Mouse (Mus musculus) 3134 (cell line): ENCODE data around the gene Pgls.
A peak's percentile ranks its signal among the peaks of the same experiment; 100 is the strongest.

Experiments used
- DNase-seq: peaks from one replicate; pipeline ENCODE4 v3.0.0-alpha.2; 2011; ENCODE audit warnings: low spot score; ENCODE audit not compliant: insufficient read length; ENCODE audit errors: extremely low read depth

The Pgls gene

DNA sequence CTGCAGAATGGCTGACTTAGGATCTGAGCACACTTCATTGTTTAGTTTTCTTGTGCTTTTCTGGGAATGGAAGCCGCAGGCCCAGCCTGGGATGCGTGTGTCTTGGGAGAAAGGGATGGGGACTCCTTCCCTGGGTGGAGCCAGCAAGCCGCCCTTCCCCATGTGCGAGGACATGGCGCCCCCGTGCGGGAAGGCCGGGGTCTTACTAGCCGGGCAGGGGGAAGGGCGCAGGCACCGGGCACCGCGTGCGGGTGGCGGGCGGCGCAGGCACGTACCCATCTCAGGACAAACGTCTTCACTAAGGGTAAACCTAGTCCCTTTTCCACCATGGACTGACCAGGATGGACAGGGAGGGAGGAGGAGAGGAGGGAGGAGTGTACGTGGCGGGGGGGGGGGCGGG, 41.2 kb downstream of the Pgls start:
- DNase-seq = peak; percentile 75

DNA sequence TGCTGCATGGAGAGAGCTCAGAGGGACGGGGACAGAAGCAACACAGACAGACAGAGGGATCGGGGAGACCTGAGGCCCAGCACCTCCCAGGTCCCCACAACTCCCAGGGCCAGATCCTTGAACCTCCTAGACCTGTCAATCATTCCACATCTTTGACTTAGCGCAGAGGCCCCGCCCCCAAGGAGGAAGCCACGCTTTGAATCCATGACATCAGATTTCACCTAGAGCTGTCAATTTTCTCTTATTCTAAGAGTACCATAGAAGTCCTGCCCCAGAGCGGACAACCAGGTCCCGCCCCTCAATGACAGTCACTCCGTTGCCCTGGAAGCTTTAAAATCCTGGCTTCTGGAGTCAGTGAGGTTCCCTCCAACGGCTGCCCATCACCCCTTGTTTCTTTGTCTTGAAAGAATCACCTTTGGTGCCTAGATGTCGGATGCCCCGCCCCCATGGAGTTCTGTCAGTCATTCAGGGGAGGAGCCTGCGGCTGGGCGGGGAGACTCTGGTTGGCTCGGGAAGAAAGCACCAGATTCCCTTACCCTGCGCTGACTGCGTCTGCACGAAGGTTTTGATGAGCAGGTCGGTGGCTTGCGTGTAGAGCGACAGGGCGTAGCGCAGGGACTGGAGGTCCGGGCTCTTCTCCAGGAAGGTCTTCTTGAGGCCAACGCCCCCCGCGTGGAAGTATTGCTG, 42.1 kb downstream of the Pgls start:
- DNase-seq = no peak

DNA sequence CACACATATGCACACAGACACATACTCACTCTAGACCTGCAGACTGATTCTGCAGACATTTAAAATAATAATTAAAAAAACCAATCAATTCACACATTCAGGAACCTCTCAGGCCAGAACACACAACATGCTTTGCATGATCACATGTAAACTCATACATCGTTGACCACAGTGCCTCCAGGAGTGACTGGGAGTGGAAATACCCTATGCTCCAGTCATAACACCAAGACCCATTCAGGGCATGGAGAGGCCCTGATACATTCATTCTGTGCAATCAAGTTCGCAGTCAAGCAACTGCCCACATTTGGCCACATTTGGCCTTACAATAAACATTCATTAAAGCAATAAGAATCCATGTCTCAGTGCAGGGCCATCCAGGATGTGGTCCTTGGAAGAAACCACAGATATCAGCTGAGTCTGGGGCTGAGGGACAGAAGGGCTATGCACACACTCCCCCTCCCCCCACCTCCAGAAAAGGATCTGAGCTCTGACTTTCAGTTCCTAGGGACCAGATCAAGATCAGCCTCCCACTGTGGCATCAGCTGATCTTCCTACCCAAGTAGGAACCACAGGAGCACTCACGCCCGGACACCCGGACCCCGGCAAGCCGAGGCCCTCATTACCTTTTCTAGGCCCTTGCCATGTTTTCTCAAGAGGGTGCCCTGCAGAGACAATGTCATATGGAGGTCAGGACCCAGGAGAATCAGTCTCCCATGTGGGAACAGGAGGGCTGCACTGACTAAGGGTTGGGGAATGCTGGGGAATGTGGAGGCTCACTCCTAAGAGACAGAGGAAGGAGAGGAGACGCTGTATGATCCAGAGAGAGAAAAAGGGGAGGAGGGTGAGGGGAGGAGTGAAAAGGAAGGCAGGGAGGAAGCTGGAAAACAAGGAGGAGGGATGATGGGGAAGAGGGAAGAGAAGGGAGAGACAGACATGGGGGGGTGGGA, 45.4 kb downstream of the Pgls start:
- DNase-seq = peak; percentile 53

DNA sequence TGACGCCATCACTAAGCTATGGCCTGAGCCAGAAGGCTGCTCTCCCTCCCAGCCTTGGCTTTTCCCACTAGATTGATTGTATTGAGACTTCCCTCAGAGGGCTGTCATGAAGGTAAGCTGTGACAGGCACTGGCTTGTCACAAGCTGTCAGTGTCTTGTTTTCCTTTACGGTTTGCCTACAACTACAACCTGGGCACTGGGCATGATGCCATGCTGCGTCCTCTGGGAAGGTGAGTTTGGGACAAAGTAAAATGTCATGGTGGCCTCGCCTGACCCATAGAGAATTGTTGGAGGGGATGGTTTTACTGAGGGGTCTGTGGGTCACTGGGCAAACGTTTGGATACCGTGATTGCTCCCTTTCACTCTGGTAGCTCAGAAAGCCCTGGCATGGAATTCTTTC, 46.3 kb downstream of the Pgls start:
- DNase-seq = no peak

DNA sequence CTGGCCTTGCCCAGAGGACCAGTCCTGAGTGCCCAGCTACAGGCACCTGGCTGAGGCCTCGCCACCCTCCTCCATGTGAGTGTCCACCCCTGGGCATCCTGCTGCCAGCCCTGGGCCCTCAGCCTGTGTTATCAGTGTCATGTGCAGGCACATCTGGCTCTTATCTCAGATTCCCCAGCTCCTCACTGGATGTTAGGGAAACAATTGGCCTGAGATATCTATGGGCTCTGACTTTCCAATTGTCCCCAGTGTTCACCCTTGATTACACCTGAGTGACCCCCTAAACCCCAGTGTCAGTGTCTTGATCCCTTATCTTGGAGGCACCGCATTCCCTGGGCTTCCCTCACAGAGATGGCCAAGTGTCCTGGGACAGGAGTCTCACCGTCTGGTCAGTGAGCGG, 47.3 kb downstream of the Pgls start:
- no peak for DNase-seq

DNA sequence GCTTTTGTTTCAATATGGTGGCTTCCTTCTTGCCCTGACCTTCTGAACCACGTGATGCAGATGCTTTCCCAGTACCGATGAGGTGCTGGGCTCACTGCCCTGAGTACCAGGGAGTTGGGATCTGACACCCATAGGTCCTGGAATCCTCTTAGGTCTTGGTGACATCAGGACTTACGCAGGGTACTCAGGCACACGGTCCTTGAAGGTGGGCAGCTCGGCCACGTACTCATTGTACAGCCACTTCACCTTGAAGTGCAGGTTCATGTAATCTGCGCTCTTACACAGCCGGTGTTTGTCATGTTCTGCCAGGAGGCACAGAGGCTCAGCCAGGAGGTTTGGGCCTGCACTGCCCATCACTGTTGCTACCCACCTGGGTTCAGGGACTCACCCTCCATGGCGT, 53.5 kb downstream of the Pgls start:
- no peak for DNase-seq
